Mouse (Mus musculus): ENCODE results near the gene Actl6a.

Actl6a gene

DNA sequence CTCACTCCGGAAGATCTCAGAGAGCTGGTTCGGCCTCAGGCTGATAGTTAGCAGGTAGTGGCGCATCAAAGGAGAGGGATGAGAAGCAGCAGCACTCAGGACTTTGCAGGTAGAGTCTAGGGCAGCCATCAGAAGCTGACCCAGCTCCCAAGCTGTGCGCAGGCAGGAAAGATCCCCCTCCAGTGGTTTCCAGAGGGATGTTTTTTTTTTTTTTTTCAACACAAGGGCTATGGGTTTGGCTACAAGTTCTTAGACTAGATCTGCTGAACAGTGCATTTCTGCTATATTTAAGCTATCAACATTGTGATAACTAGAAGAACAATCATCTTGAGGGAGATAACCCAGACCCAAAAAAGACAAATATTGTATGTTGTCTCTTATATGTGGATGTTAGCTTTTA lies 18.9 kb upstream of the Actl6a start:
- Histone ChIP-seq H3K4me1 (replicated peaks; ENCODE audit: low read depth, low read length) (no peaks in the 10 kb centered on the region), H3K36me3 (ENCODE audit: insufficient read depth, low read length) (no peaks in the 10 kb centered on the region), H3K4me3 (replicated peaks; ENCODE audit: low read length) (no peak overlapping the region), H3K9me3 (ENCODE audit: low read length) (no peaks in the 10 kb centered on the region), H3K27me3 (ENCODE audit: insufficient read depth, low read length) (no peaks in the 10 kb centered on the region; the same call in 1 of the 2 replicates)
- no peak for TF ChIP-seq NANOG (IDR thresholded peaks at IDR 0.05; ENCODE audit: borderline replicate concordance, low read length)

DNA sequence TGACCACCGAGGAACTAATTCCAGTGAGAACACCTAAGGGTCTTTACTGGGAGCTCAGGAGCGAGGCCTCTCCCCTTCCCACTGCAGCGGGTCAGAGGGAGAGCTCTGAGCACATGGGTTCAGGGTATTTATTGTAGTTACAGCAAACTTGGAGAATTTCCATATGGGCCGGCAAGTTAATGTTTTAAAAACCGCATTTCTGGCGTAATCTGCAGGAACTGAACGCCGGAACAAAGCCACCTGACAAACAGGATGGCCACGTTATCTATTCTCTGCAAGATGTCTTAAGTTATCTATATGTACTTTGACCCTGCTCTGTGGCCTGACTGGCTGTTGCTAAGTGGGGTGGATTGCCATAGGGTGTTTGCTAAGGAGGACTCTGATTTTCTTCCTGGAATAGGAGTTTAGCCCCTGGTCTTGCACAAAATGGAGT lies 16.5 kb upstream of the Actl6a start:
- H3K27me3 ChIP-seq (ENCODE audit: insufficient read depth, low read length): no peaks in the 10 kb centered on the region
- H3K36me3 ChIP-seq (ENCODE audit: insufficient read depth, low read length): no peaks in the 10 kb centered on the region
- no peak overlapping the region for H3K4me3 ChIP-seq (replicated peaks; ENCODE audit: low read length)
- no peak for TF ChIP-seq POU5F1 (IDR thresholded peaks at IDR 0.05; ENCODE audit: borderline replicate concordance, low read length)
- no peak for TF ChIP-seq NANOG (IDR thresholded peaks at IDR 0.05; ENCODE audit: borderline replicate concordance, low read length)
- TF ChIP-seq CTCF (conservative IDR thresholded peaks at IDR 0.05; ENCODE audit: low read length): no peak
- no peaks in the 10 kb centered on the region for H3K9me3 ChIP-seq (ENCODE audit: low read length)
- peaks cover 6% of the 10 kb centered on the region for H3K4me1 ChIP-seq (replicated peaks; ENCODE audit: low read depth, low read length)

DNA sequence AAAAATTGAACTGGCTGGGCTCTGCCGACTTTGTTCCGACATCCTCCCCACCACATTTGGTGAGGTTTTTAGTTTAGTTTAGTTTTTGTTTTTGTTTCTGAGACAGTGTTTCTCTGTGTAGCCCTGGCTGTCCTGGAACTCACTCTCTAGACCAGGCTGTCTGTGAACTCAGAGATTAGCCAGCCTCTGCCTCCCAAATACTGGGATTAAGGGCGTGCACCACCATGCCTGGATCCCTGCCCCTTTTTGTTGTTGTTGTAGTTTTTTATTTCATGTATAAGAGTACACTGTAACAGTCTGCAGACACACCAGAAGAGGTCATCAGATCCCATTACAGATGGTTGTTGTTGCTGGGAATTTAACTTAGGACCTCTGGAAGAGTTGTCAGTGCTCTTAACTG lies 16.1 kb upstream of the Actl6a start:
- no peak overlapping the region for H3K4me3 ChIP-seq (replicated peaks; ENCODE audit: low read length)
- no peaks in the 10 kb centered on the region for H3K36me3 ChIP-seq (ENCODE audit: insufficient read depth, low read length)
- H3K4me1 ChIP-seq (replicated peaks; ENCODE audit: low read depth, low read length): peaks cover 6% of the 10 kb centered on the region
- no peaks in the 10 kb centered on the region for H3K9me3 ChIP-seq (ENCODE audit: low read length)
- no peak for TF ChIP-seq POU5F1 (IDR thresholded peaks at IDR 0.05; ENCODE audit: borderline replicate concordance, low read length)
- TF ChIP-seq CTCF (conservative IDR thresholded peaks at IDR 0.05; ENCODE audit: low read length): no peak
- no peak for TF ChIP-seq NANOG (IDR thresholded peaks at IDR 0.05; ENCODE audit: borderline replicate concordance, low read length)
- H3K27me3 ChIP-seq (ENCODE audit: insufficient read depth, low read length): no peaks in the 10 kb centered on the region

DNA sequence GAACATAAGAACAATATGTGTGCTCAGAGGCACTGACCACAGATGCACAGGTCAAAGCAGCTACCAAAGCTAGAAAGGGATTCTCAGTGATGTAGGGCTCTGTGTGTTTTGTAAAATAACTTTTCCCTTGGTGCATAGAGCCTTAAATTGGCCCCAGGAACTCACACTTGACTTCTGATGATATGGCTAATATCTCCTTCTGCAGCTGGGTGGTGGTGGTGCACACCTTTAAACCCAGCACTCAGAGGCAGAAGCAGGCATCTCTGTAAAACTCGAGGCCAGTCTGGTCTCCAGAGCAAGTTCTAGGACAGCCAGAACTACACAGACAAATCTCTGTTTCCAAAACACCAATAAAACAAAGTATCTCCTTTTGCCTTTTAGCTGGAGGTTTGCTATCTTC lies 15.2 kb upstream of the Actl6a start:
- Histone ChIP-seq H3K36me3 (ENCODE audit: insufficient read depth, low read length) (no peaks in the 10 kb centered on the region), H3K4me1 (replicated peaks; ENCODE audit: low read depth, low read length) (peaks cover 6% of the 10 kb centered on the region), H3K27me3 (ENCODE audit: insufficient read depth, low read length) (no peaks in the 10 kb centered on the region), H3K9me3 (ENCODE audit: low read length) (no peaks in the 10 kb centered on the region), H3K4me3 (replicated peaks; ENCODE audit: low read length) (no peak overlapping the region)
- no peak for TF ChIP-seq CTCF (conservative IDR thresholded peaks at IDR 0.05; ENCODE audit: low read length)
- TF ChIP-seq POU5F1 (IDR thresholded peaks at IDR 0.05; ENCODE audit: borderline replicate concordance, low read length): no peak
- TF ChIP-seq NANOG (IDR thresholded peaks at IDR 0.05; ENCODE audit: borderline replicate concordance, low read length): no peak

DNA sequence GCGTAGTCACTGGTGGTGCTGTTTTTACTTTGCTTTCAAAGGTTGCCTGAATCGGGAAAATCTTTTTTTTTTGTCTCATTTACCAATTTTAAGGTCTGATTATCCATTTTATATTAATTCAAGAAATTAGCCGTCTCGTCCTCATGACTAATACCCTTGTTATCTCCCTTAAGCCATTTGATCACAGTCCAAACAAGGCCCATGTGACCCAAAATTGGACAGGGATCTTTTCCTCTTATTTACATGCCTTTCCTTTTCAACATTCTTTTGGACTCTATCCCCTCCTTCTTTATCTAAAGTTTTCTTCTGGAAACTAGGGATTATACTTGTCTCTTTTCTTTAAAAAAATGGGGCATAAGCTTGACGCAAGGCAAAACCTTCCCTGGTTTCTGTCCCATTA lies 14.3 kb upstream of the Actl6a start:
- H3K4me1 ChIP-seq (replicated peaks; ENCODE audit: low read depth, low read length): peaks cover 6% of the 10 kb centered on the region
- H3K9me3 ChIP-seq (ENCODE audit: low read length): no peaks in the 10 kb centered on the region
- no peaks in the 10 kb centered on the region for H3K27me3 ChIP-seq (ENCODE audit: insufficient read depth, low read length)
- TF ChIP-seq POU5F1 (IDR thresholded peaks at IDR 0.05; ENCODE audit: borderline replicate concordance, low read length) (no peak), NANOG (IDR thresholded peaks at IDR 0.05; ENCODE audit: borderline replicate concordance, low read length) (no peak), CTCF (conservative IDR thresholded peaks at IDR 0.05; ENCODE audit: low read length) (no peak)
- H3K36me3 ChIP-seq (ENCODE audit: insufficient read depth, low read length): no peaks in the 10 kb centered on the region
- H3K4me3 ChIP-seq (replicated peaks; ENCODE audit: low read length): no peak overlapping the region

DNA sequence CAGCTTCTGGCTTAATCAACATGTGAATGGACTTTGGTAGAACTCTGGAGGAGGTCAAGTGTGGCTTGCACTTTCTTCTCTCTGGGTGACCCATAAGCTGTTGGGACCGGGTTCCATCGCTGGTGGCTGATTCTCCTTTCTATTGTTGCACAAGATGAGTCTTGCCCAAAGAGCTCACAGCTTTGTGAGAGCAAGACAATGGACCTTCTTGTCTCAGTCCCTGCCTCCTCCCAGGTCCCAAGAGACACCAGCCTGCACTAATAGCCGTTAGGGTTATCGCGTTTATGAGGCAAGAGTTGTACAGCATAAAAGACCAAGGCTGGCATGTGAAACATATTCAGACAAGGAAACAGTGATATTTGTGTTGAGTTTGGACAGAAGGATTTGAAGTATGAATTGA lies 11.9 kb upstream of the Actl6a start:
- no peaks in the 10 kb centered on the region for H3K27me3 ChIP-seq (ENCODE audit: insufficient read depth, low read length)
- TF ChIP-seq CTCF (conservative IDR thresholded peaks at IDR 0.05; ENCODE audit: low read length) (no peak), POU5F1 (IDR thresholded peaks at IDR 0.05; ENCODE audit: borderline replicate concordance, low read length) (no peak), NANOG (IDR thresholded peaks at IDR 0.05; ENCODE audit: borderline replicate concordance, low read length) (no peak)
- H3K9me3 ChIP-seq (ENCODE audit: low read length): 0 out of 2 replicates have a peak, but pooled peaks cover 7% of the 10 kb centered on the region

DNA sequence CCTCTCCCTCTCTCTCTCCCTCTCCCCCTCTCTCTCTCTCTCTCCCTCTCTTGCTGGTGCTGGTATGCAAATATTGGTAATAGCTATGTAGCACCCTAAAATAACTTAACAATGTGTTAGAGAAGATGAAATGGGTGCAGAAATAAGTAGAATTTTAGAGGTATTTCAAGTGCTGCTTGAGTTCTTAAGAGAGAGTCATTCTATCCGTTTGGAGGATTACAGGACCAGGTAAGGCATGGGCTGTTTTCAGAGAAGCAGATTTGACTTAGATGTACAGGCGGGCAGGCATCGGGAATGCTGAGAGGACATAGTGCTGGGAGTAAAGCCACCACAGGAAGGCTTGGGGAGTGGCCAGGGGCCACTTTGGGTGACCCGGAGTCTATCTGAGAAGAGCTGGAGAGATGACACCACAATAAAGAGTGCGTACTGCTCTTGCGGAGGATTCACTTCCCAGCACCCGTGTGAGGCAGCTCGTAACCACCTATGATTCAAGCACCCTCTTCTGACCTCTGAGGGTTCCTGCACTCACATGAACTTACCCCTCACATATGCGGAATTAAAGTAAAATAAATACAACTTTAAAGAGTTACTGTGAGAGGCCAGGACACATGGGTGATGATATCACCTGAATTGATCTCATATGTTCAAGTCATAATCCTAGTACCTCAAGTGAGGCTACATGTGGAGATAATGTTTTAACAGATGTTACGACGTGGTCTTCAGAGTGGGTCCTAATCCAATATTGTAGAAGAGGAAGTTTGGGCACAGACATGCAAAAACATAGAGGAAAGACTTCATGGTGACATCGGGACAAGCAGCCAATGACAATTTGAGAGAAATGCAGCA lies 11.1 kb upstream of the Actl6a start:
- H3K4me1 ChIP-seq (replicated peaks; ENCODE audit: low read depth, low read length): peaks cover 6% of the 10 kb centered on the region
- peaks cover 12% of the 10 kb centered on the region for H3K9me3 ChIP-seq (ENCODE audit: low read length)
- no peaks in the 10 kb centered on the region for H3K27me3 ChIP-seq (ENCODE audit: insufficient read depth, low read length)
- TF ChIP-seq CTCF (conservative IDR thresholded peaks at IDR 0.05; ENCODE audit: low read length) (no peak), POU5F1 (IDR thresholded peaks at IDR 0.05; ENCODE audit: borderline replicate concordance, low read length) (no peak), NANOG (IDR thresholded peaks at IDR 0.05; ENCODE audit: borderline replicate concordance, low read length) (no peak)
- no peak overlapping the region for H3K4me3 ChIP-seq (replicated peaks; ENCODE audit: low read length)
- H3K36me3 ChIP-seq (ENCODE audit: insufficient read depth, low read length): no peaks in the 10 kb centered on the region

More for the DNA sequence above, 11.9 kb upstream of the Actl6a start:
- Histone ChIP-seq H3K4me3 (replicated peaks; ENCODE audit: low read length) (no peak overlapping the region), H3K36me3 (ENCODE audit: insufficient read depth, low read length) (no peaks in the 10 kb centered on the region), H3K4me1 (replicated peaks; ENCODE audit: low read depth, low read length) (peaks cover 6% of the 10 kb centered on the region)

DNA sequence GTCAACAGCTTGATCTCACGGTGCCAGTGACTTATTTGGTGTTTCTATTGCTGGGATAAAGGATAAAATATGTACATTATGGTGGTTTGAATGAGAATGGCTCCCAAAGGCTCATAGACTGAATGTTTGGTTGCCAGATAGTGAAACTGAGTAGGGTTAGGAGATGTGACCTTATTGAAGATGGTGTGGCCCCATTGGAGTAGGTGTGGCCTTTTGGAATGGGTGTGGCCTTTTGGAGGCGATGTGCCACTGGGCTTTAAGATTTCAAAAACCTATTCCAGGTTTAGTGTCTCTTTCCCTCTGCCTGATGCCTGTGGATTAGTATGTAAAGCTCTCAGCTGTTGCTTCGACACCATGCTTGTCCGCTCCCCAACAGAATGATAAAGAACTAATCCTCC lies 10.5 kb upstream of the Actl6a start:
- no peaks in the 10 kb centered on the region for H3K36me3 ChIP-seq (ENCODE audit: insufficient read depth, low read length)
- TF ChIP-seq NANOG (IDR thresholded peaks at IDR 0.05; ENCODE audit: borderline replicate concordance, low read length) (no peak), CTCF (conservative IDR thresholded peaks at IDR 0.05; ENCODE audit: low read length) (no peak), POU5F1 (IDR thresholded peaks at IDR 0.05; ENCODE audit: borderline replicate concordance, low read length) (no peak)
- peaks cover 18% of the 10 kb centered on the region for H3K9me3 ChIP-seq (ENCODE audit: low read length)
- no peak overlapping the region for H3K4me3 ChIP-seq (replicated peaks; ENCODE audit: low read length)
- H3K27me3 ChIP-seq (ENCODE audit: insufficient read depth, low read length): no peaks in the 10 kb centered on the region
- peaks cover 6% of the 10 kb centered on the region for H3K4me1 ChIP-seq (replicated peaks; ENCODE audit: low read depth, low read length)

Data from E14TG2a.4 (cell line).